Mouse (Mus musculus): ENCODE measurements around the gene Pde4c.

DNA sequence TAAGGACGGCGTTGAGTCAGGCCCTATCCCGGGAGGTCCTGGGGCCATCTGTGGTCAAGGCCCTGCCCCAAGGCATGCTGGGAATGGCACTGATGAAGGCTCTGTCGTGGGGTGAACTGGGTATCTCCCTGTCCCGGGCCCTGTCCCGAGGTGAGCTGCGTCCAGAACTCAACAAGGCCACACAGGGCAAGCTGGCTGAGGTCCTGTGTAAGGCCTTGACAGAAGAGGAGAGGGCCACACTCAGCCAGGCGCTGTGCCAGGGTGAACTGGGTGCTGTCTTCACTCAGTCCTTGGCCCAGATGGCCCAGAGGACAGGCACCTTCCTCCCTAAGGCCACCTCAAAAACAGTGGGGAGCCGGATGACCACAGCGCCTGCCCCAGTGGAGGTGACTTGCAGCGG, 12.5 kb upstream of the Pde4c start:
- TF ChIP-seq MAFK (IDR thresholded peaks at IDR 0.05; ENCODE audit: insufficient read depth, low read depth, low read length): no peak
- TF ChIP-seq ZNF384 (IDR thresholded peaks at IDR 0.05; ENCODE audit: low read depth, low read length): no peak
- no peak for TF ChIP-seq ZC3H11A (IDR thresholded peaks at IDR 0.05; ENCODE audit: borderline replicate concordance, low read depth, low read length)
- no peak for TF ChIP-seq HCFC1 (IDR thresholded peaks at IDR 0.05; ENCODE audit: borderline replicate concordance, insufficient read depth, low read length)

Data from ES-E14 (cell line).